Mouse (Mus musculus) olfactory bulb, adult 2 months (tissue): Measurements from ENCODE around the gene Camta1.

Source experiments
- CTCF ChIP-seq: fragments of 200-500 bp; IDR thresholded peaks from 2 replicates; pipeline ENCODE4 v1.5.1; 2012; ENCODE audit warnings: low read depth, mild to moderate bottlenecking, low read length, moderate library complexity; ENCODE audit not compliant: insufficient read depth
- POLR2A ChIP-seq: fragments of 200-500 bp; IDR thresholded peaks from 2 replicates; pipeline ENCODE4 v1.6.1; 2012; ENCODE audit warnings: mild to moderate bottlenecking, low read depth, low read length, moderate library complexity; ENCODE audit not compliant: insufficient read depth

DNA sequence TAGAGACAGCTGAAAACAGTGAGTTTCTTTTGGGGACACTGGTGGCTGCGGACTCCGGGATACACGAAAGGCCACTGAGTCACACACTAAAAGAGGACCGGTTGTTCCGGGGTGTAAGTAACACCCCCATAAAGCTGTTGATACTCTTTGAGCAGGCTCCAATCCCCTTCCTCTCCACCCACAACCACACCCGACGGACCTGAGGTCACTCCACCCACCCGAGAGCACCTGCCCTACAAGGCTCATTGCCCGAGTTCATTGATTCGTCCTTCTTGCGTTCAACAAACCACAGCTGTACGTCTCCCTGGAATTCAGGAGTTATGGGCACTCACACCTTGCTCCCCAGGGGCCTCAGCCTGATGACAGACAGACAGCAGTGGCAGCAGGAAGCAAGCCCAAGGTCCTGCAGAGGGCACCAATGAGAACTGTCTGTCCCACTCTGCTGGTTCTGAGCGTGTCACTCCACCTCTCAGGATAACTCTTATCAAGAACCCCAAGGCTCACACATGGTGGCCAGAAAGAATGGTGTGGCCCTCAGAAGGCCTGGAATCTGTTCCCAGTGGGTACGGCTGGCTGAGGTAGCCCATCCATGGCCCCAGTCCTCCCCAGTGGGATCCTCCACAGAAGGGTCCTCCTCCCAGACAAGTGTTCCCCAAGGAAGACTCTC is 158.5 kb downstream of the Camta1 start:
- TF ChIP-seq POLR2A (no peak), CTCF (no peak)
